In genomic region chr2:22795087-22795486, GRCm38 (mm10) we compare ENCODE assay signal across 14 mouse cellular contexts.
"Had no signal": no experiment of that assay in that cellular context is flagged by ENCODE, and none has a peak within 500 bp of the region (broad histone marks: within the 10 kb centered on the region; RNA-seq: fewer than 3 reads in every experiment).

No protein-coding gene starts in this region.

- ATAC-seq: intestine, postnatal 0 days; liver, embryonic 12.5 days; midbrain, embryonic 15.5 days had no signal

- DNase-seq: kidney, adult 2 months; kidney, postnatal 10 days; kidney, postnatal 36 days; liver; lung, adult 18-20 months; lung, postnatal 10 days; lung, postnatal 36 days; right cerebral cortex, postnatal 25 days; thymus, adult 2 months; thymus, postnatal 14 days; thymus, postnatal 4 days had no signal
